Mouse (Mus musculus): Measurements from ENCODE around the gene Plxna1. TPM values are rescaled to one million over a fixed set of nuclear protein-coding genes. Genes with fewer than 3 reads are reported as not detected.

The Plxna1 gene
- polyA plus RNA-seq, 1 experiment, result 24.3 TPM

DNA sequence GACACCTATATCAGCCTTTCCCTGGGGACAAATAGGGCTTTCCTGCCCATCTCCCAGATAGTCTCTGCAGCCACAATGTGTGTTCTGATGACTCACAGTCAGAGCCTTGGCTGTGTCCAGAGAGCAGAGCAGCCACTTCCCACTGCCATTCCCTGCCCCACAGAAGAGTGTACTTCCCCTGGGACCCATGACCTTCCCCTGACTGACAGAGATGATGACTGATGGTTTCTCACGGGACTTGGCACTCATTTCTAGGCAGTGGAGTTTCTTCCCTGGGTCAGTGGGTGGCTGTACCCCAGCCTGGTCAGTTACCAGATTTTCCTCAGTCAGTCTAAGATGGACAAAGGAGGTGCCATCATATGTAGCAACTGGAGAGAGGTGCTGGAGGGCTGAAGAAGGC is 67.8 kb downstream of the Plxna1 start:
- no peaks in the 10 kb centered on the region for H3K36me3 ChIP-seq (ENCODE audit: control insufficient read depth, insufficient read depth, low read length)
- TF ChIP-seq CTCF (IDR thresholded peaks at IDR 0.05; ENCODE audit: extremely low read depth, insufficient read length, insufficient replicate concordance, low read depth, low read length) (no peak), POLR2A (IDR thresholded peaks at IDR 0.05; ENCODE audit: low read depth, low read length) (no peak)
- no peak overlapping the region for H3K4me3 ChIP-seq (ENCODE audit: low read depth, low read length)
- 23% methylated on average over 1 of the region's 1 CpGs for WGBS
- no peaks in the 10 kb centered on the region for H3K27me3 ChIP-seq (ENCODE audit: control insufficient read depth, insufficient read depth, low read length)
- no peak overlapping the region for H3K27ac ChIP-seq (ENCODE audit: insufficient read depth, low read depth, low read length)
- no peaks in the 10 kb centered on the region for H3K4me1 ChIP-seq (ENCODE audit: control insufficient read depth, insufficient read depth, insufficient read length, low read length)

DNA sequence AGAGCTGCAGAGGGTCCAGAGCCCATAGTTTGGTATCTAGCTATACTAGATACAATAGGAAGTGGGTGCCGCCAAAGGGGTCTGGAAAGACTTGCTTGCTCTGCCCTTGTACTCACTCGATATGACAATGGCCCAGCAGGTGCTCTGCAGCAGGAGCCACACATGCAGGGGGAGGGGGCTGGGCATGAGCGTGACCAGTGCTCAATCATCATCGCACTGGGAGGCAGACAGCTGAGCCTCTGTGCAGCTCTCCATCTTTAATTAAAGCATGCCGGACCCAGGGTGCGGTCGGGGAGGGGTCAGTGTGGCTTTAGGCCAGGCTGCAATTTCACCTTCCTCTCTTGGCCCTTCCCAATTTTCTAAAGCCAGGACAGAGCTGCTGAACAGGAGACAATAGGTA is 70.9 kb downstream of the Plxna1 start:
- WGBS, result 49% methylated on average over 7 of the region's 7 CpGs
- Histone ChIP-seq H3K4me1 (ENCODE audit: control insufficient read depth, insufficient read depth, insufficient read length, low read length) (no peaks in the 10 kb centered on the region; the same call in 1 of the 2 replicates), H3K4me3 (ENCODE audit: low read depth, low read length) (no peak overlapping the region), H3K27ac (ENCODE audit: insufficient read depth, low read depth, low read length) (no peak overlapping the region), H3K36me3 (ENCODE audit: control insufficient read depth, insufficient read depth, low read length) (no peaks in the 10 kb centered on the region), H3K27me3 (ENCODE audit: control insufficient read depth, insufficient read depth, low read length) (no peaks in the 10 kb centered on the region)
- TF ChIP-seq CTCF (IDR thresholded peaks at IDR 0.05; ENCODE audit: extremely low read depth, insufficient read length, insufficient replicate concordance, low read depth, low read length) (no peak), POLR2A (IDR thresholded peaks at IDR 0.05; ENCODE audit: low read depth, low read length) (no peak)

- no peaks in the 10 kb centered on the region for H3K36me3 ChIP-seq (ENCODE audit: control insufficient read depth, insufficient read depth, low read length)
- H3K27me3 ChIP-seq (ENCODE audit: control insufficient read depth, insufficient read depth, low read length), result no peaks in the 10 kb centered on the region
- TF ChIP-seq CTCF (IDR thresholded peaks at IDR 0.05; ENCODE audit: extremely low read depth, insufficient read length, insufficient replicate concordance, low read depth, low read length), result no peak
- no peak for TF ChIP-seq POLR2A (IDR thresholded peaks at IDR 0.05; ENCODE audit: low read depth, low read length)
- 25% methylated on average over 6 of the region's 6 CpGs for WGBS
- H3K4me3 ChIP-seq (ENCODE audit: low read depth, low read length), result no peak overlapping the region
- no peak overlapping the region for H3K27ac ChIP-seq (ENCODE audit: insufficient read depth, low read depth, low read length)
- no peaks in the 10 kb centered on the region; the same call in 1 of the 2 replicates for H3K4me1 ChIP-seq (ENCODE audit: control insufficient read depth, insufficient read depth, insufficient read length, low read length)
These were observed 74.3 kb downstream of the Plxna1 start for GRCm38 (mm10) chr6:89288156-89288555.

DNA sequence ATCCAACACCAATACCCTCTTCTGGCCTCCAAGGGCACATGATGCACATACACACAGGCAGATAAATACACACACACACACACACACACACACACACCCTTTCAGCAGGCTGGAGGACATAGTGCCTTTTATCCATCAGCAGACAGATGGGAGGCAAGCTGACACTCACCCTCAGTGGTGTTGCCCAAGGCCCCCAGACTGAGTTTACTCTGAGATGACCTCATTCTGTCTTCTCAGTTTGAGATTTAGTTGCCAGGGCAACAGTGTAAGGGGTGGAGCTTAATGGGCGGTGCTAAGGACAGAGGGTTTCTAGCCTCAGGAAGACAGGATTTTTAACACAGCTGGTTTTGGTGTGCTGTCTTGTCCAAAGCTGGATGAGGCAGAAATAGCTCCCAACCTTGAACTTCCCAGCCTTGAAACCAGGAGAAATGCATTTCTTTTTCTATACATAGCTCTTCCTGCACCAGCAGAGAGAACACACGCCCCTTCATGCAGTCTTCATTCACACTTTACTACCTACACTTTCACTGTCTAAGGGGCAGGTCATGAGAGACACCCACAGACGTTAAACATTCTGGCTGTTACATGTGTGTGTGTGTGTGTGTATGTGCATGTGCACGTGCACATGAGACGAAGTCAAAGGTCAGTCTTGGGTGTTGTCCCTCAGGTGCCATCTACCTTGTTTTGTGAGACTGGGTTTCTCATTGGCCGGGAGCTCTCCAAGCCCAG is 75.6 kb downstream of the Plxna1 start:
- no peak overlapping the region for H3K27ac ChIP-seq (ENCODE audit: insufficient read depth, low read depth, low read length)
- H3K4me1 ChIP-seq (ENCODE audit: control insufficient read depth, insufficient read depth, insufficient read length, low read length), result no peaks in the 10 kb centered on the region; the same call in 1 of the 2 replicates
- no peak for TF ChIP-seq POLR2A (IDR thresholded peaks at IDR 0.05; ENCODE audit: low read depth, low read length)
- TF ChIP-seq CTCF (IDR thresholded peaks at IDR 0.05; ENCODE audit: extremely low read depth, insufficient read length, insufficient replicate concordance, low read depth, low read length), result no peak
- no peaks in the 10 kb centered on the region for H3K36me3 ChIP-seq (ENCODE audit: control insufficient read depth, insufficient read depth, low read length)
- no peak overlapping the region for H3K4me3 ChIP-seq (ENCODE audit: low read depth, low read length)
- no peaks in the 10 kb centered on the region for H3K27me3 ChIP-seq (ENCODE audit: control insufficient read depth, insufficient read depth, low read length)
- whole genome bisulfite sequencing, result 29% methylated on average over 6 of the region's 6 CpGs

DNA sequence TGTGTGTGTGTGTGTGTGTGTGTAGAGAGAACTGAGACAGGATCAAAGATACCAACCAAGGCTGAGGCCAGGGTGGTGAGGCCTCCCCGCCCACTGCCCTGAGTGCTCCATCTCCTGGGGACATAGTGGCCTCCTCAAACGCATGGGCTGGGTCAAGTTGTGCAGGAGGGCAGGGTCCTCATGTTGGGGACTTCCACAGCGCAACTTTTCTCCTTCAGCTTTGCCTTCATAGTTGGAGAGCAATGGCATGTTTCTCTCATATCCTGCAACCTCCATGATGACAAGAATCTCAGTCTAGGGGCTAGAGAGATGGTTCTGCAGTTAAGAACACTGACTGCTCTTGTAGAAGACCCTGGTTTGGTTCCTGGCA is 76.1 kb downstream of the Plxna1 start:
- no peaks in the 10 kb centered on the region for H3K27me3 ChIP-seq (ENCODE audit: control insufficient read depth, insufficient read depth, low read length)
- no peaks in the 10 kb centered on the region for H3K36me3 ChIP-seq (ENCODE audit: control insufficient read depth, insufficient read depth, low read length)
- no peak overlapping the region for H3K4me3 ChIP-seq (ENCODE audit: low read depth, low read length)
- TF ChIP-seq CTCF (IDR thresholded peaks at IDR 0.05; ENCODE audit: extremely low read depth, insufficient read length, insufficient replicate concordance, low read depth, low read length) (no peak), POLR2A (IDR thresholded peaks at IDR 0.05; ENCODE audit: low read depth, low read length) (no peak)
- 58% methylated on average over 3 of the region's 3 CpGs for WGBS
- no peak overlapping the region for H3K27ac ChIP-seq (ENCODE audit: insufficient read depth, low read depth, low read length)
- no peaks in the 10 kb centered on the region; the same call in 1 of the 2 replicates for H3K4me1 ChIP-seq (ENCODE audit: control insufficient read depth, insufficient read depth, insufficient read length, low read length)

GRCm38 (mm10) chr6:89285561-89286285 is 76.7 kb downstream of the Plxna1 start:
- Histone ChIP-seq H3K27ac (ENCODE audit: insufficient read depth, low read depth, low read length) (no peak overlapping the region), H3K27me3 (ENCODE audit: control insufficient read depth, insufficient read depth, low read length) (no peaks in the 10 kb centered on the region), H3K4me3 (ENCODE audit: low read depth, low read length) (no peak overlapping the region), H3K36me3 (ENCODE audit: control insufficient read depth, insufficient read depth, low read length) (no peaks in the 10 kb centered on the region), H3K4me1 (ENCODE audit: control insufficient read depth, insufficient read depth, insufficient read length, low read length) (no peaks in the 10 kb centered on the region; the same call in 1 of the 2 replicates)
- no peak for TF ChIP-seq POLR2A (IDR thresholded peaks at IDR 0.05; ENCODE audit: low read depth, low read length)
- no peak for TF ChIP-seq CTCF (IDR thresholded peaks at IDR 0.05; ENCODE audit: extremely low read depth, insufficient read length, insufficient replicate concordance, low read depth, low read length)
- WGBS, result 63% methylated on average over 9 of the region's 9 CpGs

GRCm38 (mm10) chr6:89285116-89285515 is 77.3 kb downstream of the Plxna1 start:
- Histone ChIP-seq H3K4me3 (ENCODE audit: low read depth, low read length) (no peak overlapping the region), H3K27me3 (ENCODE audit: control insufficient read depth, insufficient read depth, low read length) (no peaks in the 10 kb centered on the region), H3K36me3 (ENCODE audit: control insufficient read depth, insufficient read depth, low read length) (no peaks in the 10 kb centered on the region), H3K27ac (ENCODE audit: insufficient read depth, low read depth, low read length) (no peak overlapping the region), H3K4me1 (ENCODE audit: control insufficient read depth, insufficient read depth, insufficient read length, low read length) (no peaks in the 10 kb centered on the region; the same call in 1 of the 2 replicates)
- TF ChIP-seq POLR2A (IDR thresholded peaks at IDR 0.05; ENCODE audit: low read depth, low read length), result no peak
- TF ChIP-seq CTCF (IDR thresholded peaks at IDR 0.05; ENCODE audit: extremely low read depth, insufficient read length, insufficient replicate concordance, low read depth, low read length), result no peak
